Mouse (Mus musculus) layer of hippocampus, postnatal 36 days (tissue): ENCODE data around the gene Creb3l2. TPM values are rescaled to one million over a fixed set of nuclear protein-coding genes. Genes with fewer than 3 reads are reported as not detected.

ENCODE experiments used
- DNase-seq, 2 experiments: peaks; one replicate each; pipeline ENCODE4 v3.0.0; 2022
- total RNA-seq, 2 experiments: library from RNA; stranded (reverse); gene quantifications; 2 replicates each; pipeline ENCODE4 v1.2.3; 2021

Creb3l2 gene
- total RNA-seq, 2 experiments from 2014 or later = 10.7 to 11.5 TPM

DNA sequence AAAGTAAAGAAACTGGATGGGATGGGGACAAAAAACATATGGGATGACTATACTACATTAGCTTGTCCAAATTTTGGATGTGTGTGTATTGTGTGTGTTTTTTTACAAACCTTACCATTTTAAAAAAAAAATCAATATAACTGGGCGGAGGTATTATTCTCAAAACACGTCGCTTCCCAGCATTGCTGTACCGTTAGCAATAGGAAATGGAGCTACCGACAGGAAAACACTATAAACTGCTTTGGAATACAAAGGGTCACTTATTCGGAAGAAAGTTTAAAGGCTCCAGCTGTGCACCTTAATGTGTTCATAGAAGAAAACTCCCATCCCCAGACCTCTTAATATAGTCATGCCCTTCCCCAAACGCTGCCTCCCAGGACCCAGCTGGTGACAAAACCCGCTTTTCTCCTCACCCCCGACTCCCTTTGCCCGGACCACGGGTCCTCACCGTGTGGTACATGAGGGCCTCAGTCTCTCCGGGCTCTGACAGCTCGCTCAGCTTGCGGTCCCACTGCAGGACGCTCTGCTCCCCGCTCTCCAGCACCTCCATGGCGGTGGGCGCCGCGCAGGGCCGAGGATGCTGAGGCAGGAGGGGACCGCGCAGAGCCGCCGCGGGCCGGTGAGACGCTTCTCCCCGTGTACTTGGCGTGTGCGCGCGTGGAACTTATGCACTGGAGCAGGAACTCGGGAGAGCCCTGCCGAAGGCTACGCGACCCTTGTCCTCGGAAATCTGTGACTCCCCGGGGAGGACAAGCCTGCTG is 515 bp downstream of the Creb3l2 start:
- peak; percentile 27 to 31 for DNase-seq

DNA sequence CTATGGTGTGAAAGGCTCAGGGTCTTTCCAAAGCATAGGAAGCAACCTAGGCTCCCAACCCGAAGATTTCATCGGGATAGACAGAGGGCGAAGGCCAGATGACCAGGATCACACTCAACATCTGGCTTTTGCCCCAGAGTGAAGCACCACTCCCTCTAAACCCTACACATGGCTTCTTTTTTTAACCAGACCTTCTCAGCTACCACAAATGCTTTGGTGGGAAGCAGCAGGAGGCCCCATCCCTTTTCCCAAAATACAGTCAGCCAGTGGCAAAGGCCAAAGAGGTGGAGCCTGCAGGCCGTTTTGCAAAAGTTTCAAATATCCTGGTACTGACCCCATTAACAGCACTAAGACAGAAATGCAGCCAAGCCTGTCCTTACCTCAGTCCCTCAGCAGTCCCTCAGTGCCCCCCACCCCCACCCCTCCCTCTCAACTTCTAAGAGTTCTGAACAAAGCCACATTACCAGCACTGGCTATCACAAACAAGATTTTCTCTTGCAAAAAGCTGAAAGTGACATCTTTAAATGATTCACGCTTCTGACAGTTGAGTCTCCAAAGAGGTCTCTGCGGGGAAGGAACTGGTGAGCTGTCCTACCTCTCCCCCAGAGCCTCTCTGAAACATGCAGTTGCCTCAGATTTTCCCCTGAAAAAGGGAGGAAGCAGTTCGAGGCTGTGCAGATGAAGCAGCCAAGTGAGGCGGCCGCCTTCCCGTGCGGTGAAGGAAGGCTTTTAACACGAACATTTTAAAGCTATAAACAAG is 1.3 kb downstream of the Creb3l2 start:
- DNase-seq = no peak

DNA sequence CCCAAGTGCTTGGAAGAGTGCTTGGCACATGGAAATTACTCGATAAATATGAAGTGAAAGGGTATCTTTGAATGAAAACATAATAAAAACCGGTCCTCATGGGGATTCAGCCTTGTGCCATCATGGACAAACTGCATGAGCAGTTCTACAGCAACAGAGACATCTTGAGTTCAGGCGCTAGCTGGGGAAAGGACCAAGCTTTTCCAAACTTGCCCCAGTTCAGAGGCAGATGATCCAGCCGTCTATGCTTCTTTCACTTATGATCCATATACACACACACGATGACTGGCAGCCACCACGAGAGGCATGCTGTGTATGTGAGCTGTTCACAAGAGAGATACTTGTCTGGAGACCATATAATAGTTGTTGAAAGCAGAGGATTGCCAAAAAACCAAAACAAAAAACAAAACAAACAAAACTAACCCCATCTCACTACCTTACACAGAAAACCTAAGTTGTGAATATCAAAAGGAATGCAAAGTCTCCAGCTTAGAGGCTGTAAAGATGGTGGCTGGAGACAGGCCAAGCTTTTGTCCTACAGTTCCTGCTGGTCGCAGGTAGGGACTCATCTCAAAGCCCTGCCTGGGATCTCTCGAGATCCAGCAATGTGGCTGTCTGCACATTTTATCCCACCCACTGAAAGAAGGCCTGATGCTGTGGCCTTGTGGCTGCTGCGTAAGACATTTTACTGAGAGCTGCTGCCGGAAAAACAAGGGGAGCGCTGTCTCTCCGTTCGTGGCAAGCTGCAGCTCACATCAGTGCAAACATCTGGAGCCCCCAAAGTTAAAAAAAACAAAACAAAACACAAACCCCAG is 2.1 kb downstream of the Creb3l2 start:
- DNase-seq = no peak

- DNase-seq = no peak
These were observed 3.4 kb downstream of the Creb3l2 start for GRCm38 (mm10) chr6:37438510-37438909.

DNA sequence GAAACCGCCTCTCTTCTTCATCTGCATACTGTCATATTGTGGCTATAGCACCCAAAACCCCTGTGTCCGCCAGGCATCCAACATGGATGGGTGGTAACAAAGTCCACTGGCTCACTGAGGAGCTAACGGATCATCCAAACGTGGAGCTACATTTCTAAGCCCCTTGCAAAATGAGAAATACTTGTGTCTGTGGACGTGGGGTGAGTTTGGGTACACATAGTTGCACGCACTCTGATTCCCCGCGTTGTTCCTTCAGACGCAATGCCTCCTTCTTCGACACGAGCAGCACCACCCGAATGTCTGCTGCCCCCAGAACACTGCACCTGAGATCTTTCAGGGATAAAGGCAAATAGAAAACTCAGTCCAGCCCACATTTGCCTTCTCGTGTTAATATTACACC is 4.9 kb downstream of the Creb3l2 start:
- DNase-seq = no peak

DNA sequence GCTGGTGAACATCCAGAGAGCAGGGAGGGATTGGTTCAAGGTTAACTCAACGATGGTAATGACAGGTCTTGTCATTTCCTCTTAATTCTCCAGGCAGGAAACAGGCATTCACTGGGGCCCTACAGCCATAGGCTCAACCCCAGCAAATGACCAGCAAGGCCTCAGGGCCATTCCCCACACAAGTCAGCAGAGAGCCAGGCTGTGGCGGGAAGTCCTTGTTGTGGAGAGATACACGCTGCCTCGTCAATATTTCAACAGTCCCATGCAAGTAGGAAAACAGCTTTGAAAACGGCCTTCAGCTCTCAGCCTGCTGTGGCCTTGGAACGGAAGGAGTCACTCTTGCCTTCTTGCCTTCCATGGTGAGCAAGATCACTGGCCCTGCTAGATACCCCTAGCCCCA is 6.6 kb downstream of the Creb3l2 start:
- no peak for DNase-seq

- DNase-seq = no peak
These were observed 12.0 kb downstream of the Creb3l2 start for GRCm38 (mm10) chr6:37429849-37430470.

GRCm38 (mm10) chr6:37428947-37429346 is 13.0 kb downstream of the Creb3l2 start:
- DNase-seq = no peak

GRCm38 (mm10) chr6:37428044-37428443 is 13.9 kb downstream of the Creb3l2 start:
- no peak for DNase-seq

GRCm38 (mm10) chr6:37426615-37427014 is 15.3 kb downstream of the Creb3l2 start:
- no peak for DNase-seq

DNA sequence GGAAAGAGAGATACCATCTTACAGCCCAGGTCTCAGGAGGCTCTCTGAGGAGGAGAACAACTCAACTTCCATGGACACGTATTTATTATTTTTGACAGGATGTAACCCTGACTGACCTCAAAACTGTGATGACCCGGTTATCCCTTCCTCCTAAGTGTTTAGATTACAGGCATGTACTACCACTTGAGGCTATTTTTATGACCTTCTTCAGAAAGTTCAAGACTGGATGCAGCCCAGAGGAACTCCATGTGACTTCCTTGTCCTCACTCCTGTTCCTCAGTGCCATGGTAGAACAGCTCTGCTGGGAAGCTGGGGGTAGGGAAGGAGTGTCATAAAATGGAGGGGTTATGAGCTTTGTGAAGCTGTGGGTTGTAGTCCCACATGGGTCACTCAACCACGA is 16.1 kb downstream of the Creb3l2 start:
- DNase-seq = no peak

DNA sequence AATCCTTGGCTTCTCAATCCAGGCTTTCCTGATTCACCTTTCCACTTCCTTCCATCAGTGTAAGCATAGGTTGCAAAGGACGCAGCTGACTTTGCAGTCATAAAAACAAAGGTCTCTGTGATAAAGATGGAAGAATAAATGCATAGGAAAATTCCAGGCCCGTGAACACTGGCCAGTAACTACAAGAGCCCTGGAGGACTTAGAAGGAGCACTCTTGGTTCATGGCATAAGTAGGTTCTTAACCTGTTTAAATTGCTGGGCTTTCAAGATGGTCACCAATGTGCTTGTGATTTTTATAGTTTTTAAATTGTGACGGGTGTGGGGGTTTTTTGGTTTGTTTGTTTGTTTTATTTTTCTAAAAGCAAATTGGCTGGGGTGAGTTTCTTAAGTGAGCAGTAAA is 16.9 kb downstream of the Creb3l2 start:
- no peak for DNase-seq

DNA sequence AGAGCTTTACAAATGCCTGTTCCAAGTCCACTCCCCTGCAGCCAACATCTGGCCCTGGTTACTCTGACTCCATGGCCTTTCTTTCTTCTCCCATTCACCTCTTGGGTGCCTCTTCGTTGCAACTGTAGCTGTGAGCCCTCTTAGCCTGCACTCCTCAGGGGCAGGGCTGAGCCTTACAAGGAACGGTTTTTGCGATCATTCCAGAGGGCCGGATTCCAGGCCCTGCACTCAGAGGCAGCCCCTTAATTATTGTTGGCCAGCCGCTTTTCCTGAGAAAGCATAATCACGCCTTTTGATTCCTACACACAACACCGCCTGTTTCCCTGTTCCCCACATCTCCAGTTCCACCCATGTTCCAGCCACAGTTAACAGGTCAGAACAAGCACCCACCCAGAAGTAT is 17.6 kb downstream of the Creb3l2 start:
- DNase-seq = no peak

DNA sequence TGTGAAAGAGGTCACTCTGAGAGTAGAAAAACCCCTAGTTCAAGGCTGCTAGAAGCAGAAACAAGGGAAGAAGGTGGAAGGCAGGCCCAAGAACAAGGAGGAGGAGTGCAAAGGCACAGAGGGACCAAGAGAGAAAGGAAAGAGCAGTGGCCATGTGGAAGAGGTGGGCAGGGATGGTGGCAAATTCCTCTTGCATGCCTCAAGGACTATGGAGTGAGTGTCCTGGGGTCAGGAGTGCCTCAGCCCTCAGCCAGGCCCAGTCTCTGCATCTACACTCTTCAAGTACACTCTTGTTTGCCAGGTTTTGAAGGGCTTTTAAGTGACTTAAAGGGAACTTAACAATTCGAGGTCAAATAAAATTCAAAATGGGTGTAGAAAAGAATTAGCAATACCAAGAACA is 18.6 kb downstream of the Creb3l2 start:
- no peak for DNase-seq

- DNase-seq = no peak
These were observed 20.8 kb downstream of the Creb3l2 start for GRCm38 (mm10) chr6:37421124-37421523.

DNA sequence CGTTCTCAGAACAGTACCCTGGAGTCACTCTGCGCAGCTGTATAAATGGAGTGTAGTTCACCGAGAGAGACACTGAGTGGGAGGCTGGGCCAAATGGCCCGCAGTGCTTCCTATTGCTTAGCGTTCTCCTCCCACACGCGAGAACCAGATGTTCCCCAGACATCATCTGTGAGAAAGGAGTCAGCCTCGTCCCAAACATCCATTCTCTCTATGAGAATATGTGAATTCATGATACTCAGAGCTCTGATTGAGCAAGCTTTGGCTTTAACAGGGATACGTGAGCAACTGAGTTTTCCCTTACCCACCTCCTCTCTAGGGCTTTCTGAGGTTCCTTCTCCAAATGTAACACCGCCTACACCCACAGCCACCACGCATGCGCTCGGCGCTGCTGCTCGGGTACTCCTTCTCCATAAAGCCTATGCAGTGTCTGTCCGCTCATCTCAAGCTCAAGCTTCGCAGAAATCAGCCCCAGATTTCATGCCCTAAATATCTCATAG is 22.5 kb downstream of the Creb3l2 start:
- peak; percentile 75 to 80 for DNase-seq

- peak in 1 of 2 experiments; percentile 36 for DNase-seq
These were observed 23.0 kb downstream of the Creb3l2 start for GRCm38 (mm10) chr6:37418931-37419330.

DNA sequence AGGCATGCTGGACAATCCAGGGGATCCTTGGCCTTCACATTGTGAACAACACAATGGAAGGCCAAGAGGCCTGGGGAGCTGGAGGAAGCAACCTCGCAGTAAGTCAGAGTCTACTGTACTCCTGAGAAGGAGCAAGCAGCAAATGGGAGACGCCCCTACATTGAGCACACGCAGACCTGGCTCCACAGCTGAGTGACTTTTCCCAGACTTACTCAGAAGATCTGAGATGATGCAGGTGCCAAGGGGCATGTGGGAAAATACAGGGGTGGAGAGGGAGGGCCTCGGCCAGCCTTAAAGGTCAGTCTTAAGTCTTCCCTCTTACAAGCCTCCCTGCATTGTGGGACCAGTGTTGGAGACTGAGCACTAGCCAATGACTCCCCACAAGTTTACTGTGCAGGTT is 25.2 kb downstream of the Creb3l2 start:
- no peak for DNase-seq

DNA sequence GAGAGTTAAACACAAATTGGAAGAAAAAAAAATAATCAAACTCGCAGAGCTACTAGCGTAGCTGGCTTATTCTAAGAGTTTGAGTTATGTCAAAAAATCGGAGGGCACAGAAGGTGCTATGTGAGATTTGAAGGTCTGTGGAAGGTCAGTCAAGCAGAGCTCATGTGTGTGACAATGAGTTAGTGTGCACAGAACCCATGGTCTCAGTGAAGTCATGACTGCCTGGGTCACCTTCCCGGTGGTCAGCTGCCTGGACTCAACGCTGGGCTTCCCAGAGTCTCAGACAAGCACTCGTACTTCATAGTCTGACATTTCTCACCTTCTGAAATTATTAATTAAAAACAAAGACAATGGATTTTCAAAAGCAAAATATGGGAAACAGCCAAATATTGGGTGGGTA is 26.4 kb downstream of the Creb3l2 start:
- DNase-seq = no peak

GRCm38 (mm10) chr6:37415034-37415433 is 26.9 kb downstream of the Creb3l2 start:
- no peak for DNase-seq

GRCm38 (mm10) chr6:37414576-37414975 is 27.4 kb downstream of the Creb3l2 start:
- DNase-seq = no peak

DNA sequence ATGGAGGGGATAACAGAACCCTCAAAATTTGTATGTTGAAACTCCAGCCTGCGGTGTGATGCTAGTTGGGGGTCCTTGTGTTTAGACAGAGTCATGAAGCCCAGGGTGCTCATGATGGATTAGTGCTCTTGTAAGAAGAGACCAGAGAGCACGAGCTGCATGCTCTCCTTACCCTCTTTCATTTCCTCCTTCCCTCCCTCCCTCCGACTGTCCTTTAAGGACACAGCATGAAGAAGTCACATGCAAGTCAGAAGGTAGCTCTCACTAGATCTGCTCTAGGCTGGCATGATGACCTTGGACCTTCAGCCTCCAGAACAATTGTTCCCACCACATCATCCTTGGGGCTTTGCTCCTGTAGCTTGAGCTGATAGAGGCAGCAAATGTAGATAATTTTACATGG is 30.2 kb downstream of the Creb3l2 start:
- no peak for DNase-seq
